Comparison of ENCODE assay signal across 9 mouse cellular contexts in genomic region chr6:86815436-86815835, GRCm38 (mm10). TPM values are rescaled to one million over a fixed set of nuclear protein-coding genes. Genes with fewer than 3 reads are reported as not detected.
DNase-seq lines count a peak whose midpoint lies in the region; ATAC-seq lines count a peak whose summit lies in the region.
"Had no signal": no experiment of that assay in that cellular context is flagged by ENCODE, and none has a peak within 500 bp of the region (broad histone marks: within the 10 kb centered on the region; RNA-seq: fewer than 3 reads in every experiment).

No protein-coding gene starts in this region.

- 11% methylated on average over 7 of the region's 7 CpGs for WGBS in heart, embryonic 11.5 days (ENCODE audit: insufficient replicate concordance)
- WGBS in intestine, embryonic 16.5 days = 16% methylated on average over 6 of the region's 7 CpGs

- ATAC-seq in heart, embryonic 11.5 days (replicated peaks; ENCODE audit: insufficient number of reproducible peaks, low FRiP score, low TSS enrichment) = no peak
- no peak for ATAC-seq in intestine, embryonic 16.5 days

- peak overlapping the region; percentile 13; the same call in 1 of the 2 replicates for H3K4me3 ChIP-seq in heart, embryonic 11.5 days (ENCODE audit: low read depth, low read length)
- no peak overlapping the region for H3K4me3 ChIP-seq in intestine, embryonic 16.5 days (ENCODE audit: low read length)

- H3K36me3 ChIP-seq in heart, embryonic 11.5 days (ENCODE audit: control insufficient read depth, insufficient read depth, low read length) = no peaks in the 10 kb centered on the region
- no peaks in the 10 kb centered on the region for H3K36me3 ChIP-seq in intestine, embryonic 16.5 days (ENCODE audit: control insufficient read depth, insufficient read depth, low read length)

- peaks cover 5% of the 10 kb centered on the region for H3K4me1 ChIP-seq in heart, embryonic 11.5 days (ENCODE audit: control insufficient read depth, insufficient read depth, low read length)
- H3K4me1 ChIP-seq in intestine, embryonic 16.5 days (ENCODE audit: control insufficient read depth, insufficient read depth, low read length) = peaks cover 4% of the 10 kb centered on the region; the same call in 1 of the 2 replicates

- H3K9me3 ChIP-seq in heart, embryonic 11.5 days (replicated peaks; ENCODE audit: control insufficient read depth, low read length) = no peaks in the 10 kb centered on the region
- no peaks in the 10 kb centered on the region for H3K9me3 ChIP-seq in intestine, embryonic 16.5 days (ENCODE audit: control insufficient read depth, low read length)

- intact Hi-C loops in gastrocnemius, postnatal 36 days (cut with DNase I) = no loop called here

- H3K27ac ChIP-seq in heart, embryonic 11.5 days (ENCODE audit: low read depth, low read length) = no peak overlapping the region
- no peak overlapping the region for H3K27ac ChIP-seq in intestine, embryonic 16.5 days (ENCODE audit: low read length)

- 0 out of 2 replicates have a peak overlapping the region, but pooled peaks have one; percentile 11 for H3K9ac ChIP-seq in heart, embryonic 11.5 days (ENCODE audit: low read depth, low read length)
- H3K9ac ChIP-seq in intestine, embryonic 16.5 days (ENCODE audit: low read depth, low read length) = no peak overlapping the region

- no peaks in the 10 kb centered on the region for H3K27me3 ChIP-seq in heart, embryonic 11.5 days (ENCODE audit: control insufficient read depth, insufficient read depth, low read length)
- H3K27me3 ChIP-seq in intestine, embryonic 16.5 days (replicated peaks; ENCODE audit: control insufficient read depth, insufficient read depth, low read length) = no peaks in the 10 kb centered on the region

- no peak for DNase-seq in heart, adult 18-20 months
- peak; percentile 41 for DNase-seq in right cerebral cortex, postnatal 4 days
- no peak for DNase-seq in right cerebral cortex, adult 18-20 months
- no peak for DNase-seq in thymus, adult 18-20 months
- DNase-seq in gastrocnemius, postnatal 36 days = no peak
- DNase-seq in ovary, postnatal 36 days (ENCODE audit: low spot score) = no peak
- DNase-seq: B cell, adult 2 months had no signal

- H3K4me2 ChIP-seq in heart, embryonic 11.5 days = peak overlapping the region; percentile 30
- peak overlapping the region; percentile 10; the same call in 1 of the 2 replicates for H3K4me2 ChIP-seq in intestine, embryonic 16.5 days (ENCODE audit: low read depth, low read length)

RNA-seq across cellular contexts. Expression of gene Anxa4, which starts 22.1 kb away (rescaled TPM):
- polyA plus RNA-seq in heart, embryonic 11.5 days (2014; fragmentation: Nextera tagmentation; extraction: Ambion mirVana) = 13.0 and 13.7 TPM in 2 replicates
- total RNA-seq in heart, adult 18-20 months (2021) = 10 to 100 TPM; 34.8 to 37.3 TPM
- 538 and 653 TPM in 2 replicates for polyA plus RNA-seq in intestine, embryonic 16.5 days (2015; fragmentation: Nextera tagmentation; extraction: Ambion mirVana)
- 10 to 100 TPM; 12.9 to 16.8 TPM for total RNA-seq in gastrocnemius, postnatal 36 days (2021)

RNA-seq across cellular contexts. Expression of gene Aak1, which starts 33.9 kb away (rescaled TPM):
- 23.0 and 24.3 TPM in 2 replicates for polyA plus RNA-seq in heart, embryonic 11.5 days (2014; fragmentation: Nextera tagmentation; extraction: Ambion mirVana)
- total RNA-seq in heart, adult 18-20 months (2021) = 10 to 100 TPM; 81.2 to 83.4 TPM
- 7.0 and 8.9 TPM in 2 replicates for polyA plus RNA-seq in intestine, embryonic 16.5 days (2015; fragmentation: Nextera tagmentation; extraction: Ambion mirVana)
- total RNA-seq in gastrocnemius, postnatal 36 days (2021) = 10 to 100 TPM; 26.9 to 29.6 TPM
